Mouse (Mus musculus): ENCODE data around the gene B3gnt3. TPM values are rescaled to one million over a fixed set of nuclear protein-coding genes. Genes with fewer than 3 reads are reported as not detected.

The B3gnt3 gene
- polyA plus RNA-seq, 1 experiment from 2014 or later, result 0.35 TPM

DNA sequence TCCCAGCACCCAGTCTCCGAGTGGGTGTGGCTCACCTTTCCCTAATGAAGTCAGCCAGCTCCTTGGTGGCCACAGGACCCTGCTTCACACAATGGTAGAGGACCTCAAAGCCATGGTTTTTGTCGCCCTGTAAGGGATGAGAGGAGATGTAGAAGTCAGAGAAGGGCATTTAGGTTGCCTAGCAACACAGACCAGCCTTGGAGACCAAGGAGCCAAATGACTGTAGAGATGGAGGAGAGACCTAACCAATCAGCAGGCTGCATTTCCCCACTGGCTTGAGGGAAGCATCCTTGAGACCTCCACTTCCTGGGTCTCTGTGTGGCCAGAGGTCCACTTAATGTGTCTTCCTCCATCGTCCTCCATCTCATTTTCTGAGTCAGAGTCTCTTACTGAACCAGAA, 16.7 kb upstream of the B3gnt3 start:
- H3K4me3 ChIP-seq (ENCODE audit: low read depth, low read length), result no peak overlapping the region
- DNase-seq (ENCODE audit: low spot score) (no peak), ATAC-seq (ENCODE audit: insufficient number of reproducible peaks, low FRiP score, low TSS enrichment, low read depth) (no peak)
- H3K9me3 ChIP-seq (ENCODE audit: control insufficient read depth, low read length), result no peaks in the 10 kb centered on the region
- H3K36me3 ChIP-seq (ENCODE audit: control insufficient read depth, insufficient read depth, low read length), result no peaks in the 10 kb centered on the region
- WGBS, result 42% methylated on average over 3 of the region's 3 CpGs
- no peak overlapping the region for H3K9ac ChIP-seq (ENCODE audit: low read length)
- no peaks in the 10 kb centered on the region for H3K27me3 ChIP-seq (ENCODE audit: control insufficient read depth, insufficient read depth, low read length)
- H3K27ac ChIP-seq (replicated peaks; ENCODE audit: low read depth, low read length), result no peak overlapping the region
- no peak overlapping the region for H3K4me2 ChIP-seq (ENCODE audit: low read depth, severe bottlenecking)
- peaks cover 12% of the 10 kb centered on the region for H3K4me1 ChIP-seq (ENCODE audit: control insufficient read depth, insufficient read depth, low read length)

GRCm38 (mm10) chr8:71717096-71717495, 15.5 kb upstream of the B3gnt3 start:
- Histone ChIP-seq H3K27me3 (ENCODE audit: control insufficient read depth, insufficient read depth, low read length) (no peaks in the 10 kb centered on the region), H3K4me3 (ENCODE audit: low read depth, low read length) (no peak overlapping the region), H3K9ac (ENCODE audit: low read length) (no peak overlapping the region), H3K27ac (replicated peaks; ENCODE audit: low read depth, low read length) (no peak overlapping the region), H3K36me3 (ENCODE audit: control insufficient read depth, insufficient read depth, low read length) (no peaks in the 10 kb centered on the region), H3K4me1 (ENCODE audit: control insufficient read depth, insufficient read depth, low read length) (peaks cover 12% of the 10 kb centered on the region), H3K4me2 (ENCODE audit: low read depth, severe bottlenecking) (no peak overlapping the region), H3K9me3 (ENCODE audit: control insufficient read depth, low read length) (no peaks in the 10 kb centered on the region)
- WGBS, result 93% methylated on average over 12 of the region's 12 CpGs
- ATAC-seq (ENCODE audit: insufficient number of reproducible peaks, low FRiP score, low TSS enrichment, low read depth) (no peak), DNase-seq (ENCODE audit: low spot score) (no peak)

GRCm38 (mm10) chr8:71716561-71717053, 15.0 kb upstream of the B3gnt3 start:
- Histone ChIP-seq H3K36me3 (ENCODE audit: control insufficient read depth, insufficient read depth, low read length) (no peaks in the 10 kb centered on the region), H3K9ac (ENCODE audit: low read length) (no peak overlapping the region), H3K9me3 (ENCODE audit: control insufficient read depth, low read length) (no peaks in the 10 kb centered on the region), H3K4me3 (ENCODE audit: low read depth, low read length) (no peak overlapping the region), H3K4me1 (ENCODE audit: control insufficient read depth, insufficient read depth, low read length) (peaks cover 12% of the 10 kb centered on the region), H3K4me2 (ENCODE audit: low read depth, severe bottlenecking) (no peak overlapping the region), H3K27ac (replicated peaks; ENCODE audit: low read depth, low read length) (no peak overlapping the region), H3K27me3 (ENCODE audit: control insufficient read depth, insufficient read depth, low read length) (no peaks in the 10 kb centered on the region)
- ATAC-seq (ENCODE audit: insufficient number of reproducible peaks, low FRiP score, low TSS enrichment, low read depth) (no peak), DNase-seq (ENCODE audit: low spot score) (no peak)
- 71% methylated on average over 13 of the region's 13 CpGs for WGBS

- Histone ChIP-seq H3K27me3 (ENCODE audit: control insufficient read depth, insufficient read depth, low read length) (no peaks in the 10 kb centered on the region), H3K4me1 (ENCODE audit: control insufficient read depth, insufficient read depth, low read length) (peaks cover 11% of the 10 kb centered on the region), H3K27ac (replicated peaks; ENCODE audit: low read depth, low read length) (no peak overlapping the region), H3K36me3 (ENCODE audit: control insufficient read depth, insufficient read depth, low read length) (no peaks in the 10 kb centered on the region), H3K9me3 (ENCODE audit: control insufficient read depth, low read length) (no peaks in the 10 kb centered on the region), H3K4me2 (ENCODE audit: low read depth, severe bottlenecking) (no peak overlapping the region), H3K4me3 (ENCODE audit: low read depth, low read length) (no peak overlapping the region), H3K9ac (ENCODE audit: low read length) (no peak overlapping the region)
- DNase-seq (ENCODE audit: low spot score), result no peak
- 27% methylated on average over 8 of the region's 8 CpGs for WGBS
- no peak; the same call in 1 of the 2 replicates for ATAC-seq (ENCODE audit: insufficient number of reproducible peaks, low FRiP score, low TSS enrichment, low read depth)
These were observed 13.9 kb upstream of the B3gnt3 start for GRCm38 (mm10) chr8:71715531-71715930.

DNA sequence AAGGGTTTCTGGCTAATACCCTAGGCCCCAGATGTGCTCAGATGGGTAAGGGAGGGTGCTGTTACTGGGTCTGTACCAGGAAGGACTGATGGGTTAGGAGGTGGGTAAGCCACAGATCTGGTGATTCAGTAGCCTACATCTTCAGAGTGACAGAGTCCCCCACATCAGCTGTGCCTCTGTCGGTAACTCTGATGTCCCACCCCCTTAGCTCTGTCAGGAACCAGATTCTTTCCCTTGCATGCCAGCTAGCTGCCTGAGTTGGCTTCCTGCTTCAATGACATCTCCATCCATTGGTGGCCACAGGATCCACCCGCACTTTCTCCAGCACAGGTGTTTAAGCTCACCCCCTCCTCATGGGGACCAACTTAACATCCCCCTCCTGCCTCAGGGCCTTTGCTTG, 10.0 kb upstream of the B3gnt3 start:
- Histone ChIP-seq H3K4me2 (ENCODE audit: low read depth, severe bottlenecking) (no peak overlapping the region), H3K27me3 (ENCODE audit: control insufficient read depth, insufficient read depth, low read length) (peaks cover 23% of the 10 kb centered on the region), H3K36me3 (ENCODE audit: control insufficient read depth, insufficient read depth, low read length) (no peaks in the 10 kb centered on the region), H3K4me1 (ENCODE audit: control insufficient read depth, insufficient read depth, low read length) (peaks cover 2% of the 10 kb centered on the region; the same call in 1 of the 2 replicates), H3K27ac (replicated peaks; ENCODE audit: low read depth, low read length) (no peak overlapping the region), H3K9ac (ENCODE audit: low read length) (no peak overlapping the region), H3K4me3 (ENCODE audit: low read depth, low read length) (no peak overlapping the region), H3K9me3 (ENCODE audit: control insufficient read depth, low read length) (no peaks in the 10 kb centered on the region)
- DNase-seq (ENCODE audit: low spot score) (no peak), ATAC-seq (ENCODE audit: insufficient number of reproducible peaks, low FRiP score, low TSS enrichment, low read depth) (no peak)
- 63% methylated on average over 2 of the region's 2 CpGs for WGBS

- peaks cover 23% of the 10 kb centered on the region for H3K27me3 ChIP-seq (ENCODE audit: control insufficient read depth, insufficient read depth, low read length)
- H3K27ac ChIP-seq (replicated peaks; ENCODE audit: low read depth, low read length), result no peak overlapping the region
- no peak overlapping the region for H3K4me3 ChIP-seq (ENCODE audit: low read depth, low read length)
- no peaks in the 10 kb centered on the region for H3K9me3 ChIP-seq (ENCODE audit: control insufficient read depth, low read length)
- H3K36me3 ChIP-seq (ENCODE audit: control insufficient read depth, insufficient read depth, low read length), result no peaks in the 10 kb centered on the region
- ATAC-seq (ENCODE audit: insufficient number of reproducible peaks, low FRiP score, low TSS enrichment, low read depth) (peak; percentile 59; the same call in 1 of the 2 replicates), DNase-seq (ENCODE audit: low spot score) (peak; percentile 93)
- H3K9ac ChIP-seq (ENCODE audit: low read length), result no peak overlapping the region
- H3K4me2 ChIP-seq (ENCODE audit: low read depth, severe bottlenecking), result no peak overlapping the region
- no peaks in the 10 kb centered on the region for H3K4me1 ChIP-seq (ENCODE audit: control insufficient read depth, insufficient read depth, low read length)
- 22% methylated on average over 25 of the region's 25 CpGs for WGBS
These were observed 8.3 kb upstream of the B3gnt3 start for GRCm38 (mm10) chr8:71709800-71710446.

- DNase-seq (ENCODE audit: low spot score), result no peak
- Histone ChIP-seq H3K27me3 (ENCODE audit: control insufficient read depth, insufficient read depth, low read length) (peaks cover 23% of the 10 kb centered on the region), H3K4me1 (ENCODE audit: control insufficient read depth, insufficient read depth, low read length) (no peaks in the 10 kb centered on the region), H3K4me3 (ENCODE audit: low read depth, low read length) (0 out of 2 replicates have a peak overlapping the region, but pooled peaks have one; percentile 6), H3K36me3 (ENCODE audit: control insufficient read depth, insufficient read depth, low read length) (no peaks in the 10 kb centered on the region), H3K9me3 (ENCODE audit: control insufficient read depth, low read length) (no peaks in the 10 kb centered on the region), H3K27ac (replicated peaks; ENCODE audit: low read depth, low read length) (no peak overlapping the region), H3K4me2 (ENCODE audit: low read depth, severe bottlenecking) (no peak overlapping the region), H3K9ac (ENCODE audit: low read length) (no peak overlapping the region)
- WGBS, result 42% methylated on average over 25 of the region's 25 CpGs
- ATAC-seq (ENCODE audit: insufficient number of reproducible peaks, low FRiP score, low TSS enrichment, low read depth), result no peak
These were observed 7.7 kb upstream of the B3gnt3 start for GRCm38 (mm10) chr8:71709134-71709799.

DNA sequence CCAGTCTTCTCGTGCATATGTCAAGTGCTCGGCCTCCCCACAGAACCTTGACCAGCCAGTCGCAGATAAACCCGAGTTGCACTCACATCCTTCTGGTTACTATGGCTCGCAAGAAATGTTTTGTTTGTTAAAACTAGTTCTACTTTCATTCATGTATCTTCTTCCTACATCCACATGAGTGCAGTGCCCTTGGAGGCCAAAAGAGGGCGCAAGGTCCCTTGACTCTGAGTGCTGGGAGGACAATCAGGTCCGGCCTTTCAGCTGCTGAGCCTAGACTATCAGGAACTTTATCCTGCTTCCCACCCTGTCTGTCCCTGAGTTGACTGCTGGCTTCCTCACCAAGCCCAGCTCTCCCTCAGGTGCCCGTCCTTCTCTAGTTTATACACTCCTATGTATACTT, 6.3 kb upstream of the B3gnt3 start:
- H3K27ac ChIP-seq (replicated peaks; ENCODE audit: low read depth, low read length), result no peak overlapping the region
- H3K27me3 ChIP-seq (ENCODE audit: control insufficient read depth, insufficient read depth, low read length), result peaks cover 26% of the 10 kb centered on the region
- H3K36me3 ChIP-seq (ENCODE audit: control insufficient read depth, insufficient read depth, low read length), result no peaks in the 10 kb centered on the region
- no peak overlapping the region for H3K4me3 ChIP-seq (ENCODE audit: low read depth, low read length)
- ATAC-seq (ENCODE audit: insufficient number of reproducible peaks, low FRiP score, low TSS enrichment, low read depth) (no peak), DNase-seq (ENCODE audit: low spot score) (no peak)
- H3K4me1 ChIP-seq (ENCODE audit: control insufficient read depth, insufficient read depth, low read length), result no peaks in the 10 kb centered on the region
- H3K9me3 ChIP-seq (ENCODE audit: control insufficient read depth, low read length), result no peaks in the 10 kb centered on the region
- 34% methylated on average over 8 of the region's 8 CpGs for WGBS
- H3K9ac ChIP-seq (ENCODE audit: low read length), result no peak overlapping the region
- no peak overlapping the region for H3K4me2 ChIP-seq (ENCODE audit: low read depth, severe bottlenecking)
